Mouse (Mus musculus): ENCODE measurements around the gene 1810010D01Rik.

- TF ChIP-seq POLR2A (IDR thresholded peaks at IDR 0.05; ENCODE audit: insufficient read depth, low read depth, low read length), result no peak
- no peak for TF ChIP-seq CTCF (IDR thresholded peaks at IDR 0.05)
Measured at GRCm38 (mm10) chr7:145256092-145256491, 48.2 kb upstream of the 1810010D01Rik start.

Measured in heart, adult 2 months (tissue).